Mouse (Mus musculus): Measurements from ENCODE around the gene Myo18b. TPM values are rescaled to one million over a fixed set of nuclear protein-coding genes. Genes with fewer than 3 reads are reported as not detected.

Gene Myo18b
- polyA plus RNA-seq, 1 experiment from 2014 or later = 0.65 TPM

DNA sequence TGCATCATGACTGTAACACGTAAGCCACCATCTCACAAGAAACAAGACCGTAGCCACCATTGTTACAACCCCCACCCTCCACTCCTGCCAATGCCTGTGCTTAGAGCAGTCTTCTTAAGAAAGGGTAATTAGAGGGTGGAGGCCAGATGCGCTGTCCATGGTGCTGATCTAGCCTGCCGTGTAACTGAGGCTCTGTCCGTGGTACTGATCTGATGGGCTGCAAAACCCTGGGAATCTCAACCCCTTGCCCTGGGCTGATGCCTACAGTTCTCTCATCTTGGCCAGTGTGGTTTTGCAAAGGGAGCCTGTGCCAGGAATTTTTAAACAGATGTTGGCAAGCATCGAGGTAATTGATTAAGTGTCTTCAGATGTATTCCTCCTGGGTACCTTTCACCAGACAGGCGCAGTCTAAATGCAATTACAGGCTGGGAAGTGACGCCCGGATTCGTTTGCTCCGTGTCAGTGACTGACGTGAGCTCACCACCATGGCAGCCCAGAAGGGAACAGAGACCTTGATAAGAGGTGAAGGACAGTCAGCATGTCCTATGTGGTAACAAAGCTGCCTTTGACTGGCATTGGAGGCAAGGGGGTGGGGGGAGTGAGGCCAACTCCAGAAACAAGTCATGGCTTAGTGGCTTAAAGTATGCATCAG lies 177.4 kb downstream of the Myo18b start:
- Histone ChIP-seq H3K9ac (no peak overlapping the region), H3K9me3 (replicated peaks) (no peaks in the 10 kb centered on the region), H3K4me1 (peaks cover 10% of the 10 kb centered on the region), H3K4me2 (peak overlapping the region; percentile 10; the same call in 1 of the 2 replicates), H3K27ac (no peak overlapping the region), H3K27me3 (0 out of 2 replicates have a peak, but pooled peaks cover 6% of the 10 kb centered on the region), H3K36me3 (ENCODE audit: poor library complexity, severe bottlenecking) (no peaks in the 10 kb centered on the region), H3K4me3 (no peak overlapping the region)
- 36% methylated on average over 12 of the region's 12 CpGs for WGBS
- ATAC-seq = no peak

DNA sequence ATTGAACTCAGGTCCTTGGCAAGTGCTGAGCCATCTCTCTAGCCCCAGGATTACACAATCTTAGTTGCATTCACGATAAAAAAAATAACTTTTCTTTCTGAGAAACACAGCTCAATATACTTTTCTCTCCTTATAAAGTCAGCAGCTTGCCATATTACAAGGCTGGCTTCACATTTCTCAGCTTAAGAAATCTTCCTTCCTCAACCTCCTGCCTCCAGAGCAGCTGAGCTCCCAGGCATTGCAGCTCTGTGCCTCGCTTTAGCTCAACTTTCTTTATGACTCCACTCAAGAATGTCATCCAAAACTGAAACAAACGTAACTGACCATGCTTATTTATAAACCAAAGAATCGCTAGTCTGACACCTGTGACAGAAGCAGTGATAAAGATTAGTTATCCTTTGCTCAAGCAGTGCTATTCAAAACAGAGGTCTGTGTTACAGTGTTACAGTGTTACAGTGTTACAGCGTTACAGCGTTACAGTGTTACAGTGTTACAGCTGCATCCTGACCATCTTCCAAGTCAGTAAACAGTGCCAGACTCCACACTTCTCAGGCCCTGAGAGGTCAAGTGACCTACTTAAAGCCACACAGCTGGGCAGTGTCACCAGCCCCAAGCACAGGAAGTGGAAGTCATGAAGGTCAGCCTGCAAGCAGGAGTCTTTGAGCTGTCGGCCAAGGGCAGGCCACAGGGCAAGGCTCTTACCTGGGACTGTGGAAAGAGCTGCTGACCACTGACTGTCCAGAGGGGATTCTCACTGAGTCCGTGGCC lies 181.3 kb downstream of the Myo18b start:
- Histone ChIP-seq H3K4me3 (no peak overlapping the region), H3K36me3 (ENCODE audit: poor library complexity, severe bottlenecking) (no peaks in the 10 kb centered on the region), H3K9ac (no peak overlapping the region), H3K4me1 (peaks cover 10% of the 10 kb centered on the region), H3K27me3 (0 out of 2 replicates have a peak, but pooled peaks cover 3% of the 10 kb centered on the region), H3K27ac (no peak overlapping the region), H3K4me2 (no peak overlapping the region), H3K9me3 (replicated peaks) (no peaks in the 10 kb centered on the region)
- ATAC-seq = no peak
- WGBS = 76% methylated on average over 8 of the region's 8 CpGs

DNA sequence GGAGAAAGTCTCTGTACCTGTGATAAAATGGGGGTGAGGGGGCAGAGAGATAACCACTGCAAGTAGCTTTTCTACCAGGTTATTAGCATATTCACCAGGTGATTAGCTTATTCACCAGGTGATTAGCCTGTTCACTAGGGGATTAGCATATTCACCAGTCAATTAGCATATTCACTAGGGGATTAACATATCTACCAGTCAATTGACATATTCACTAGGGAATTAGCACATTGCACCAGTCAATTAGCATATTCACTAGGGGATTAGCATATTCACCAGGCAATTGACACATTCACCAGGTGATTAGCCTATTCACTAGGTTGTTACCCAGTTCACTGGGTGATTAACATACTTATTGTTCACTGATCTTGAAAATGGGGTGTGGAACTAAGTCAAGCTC lies 186.3 kb downstream of the Myo18b start:
- H3K27ac ChIP-seq = no peak overlapping the region
- H3K4me3 ChIP-seq = no peak overlapping the region
- H3K4me1 ChIP-seq = no peaks in the 10 kb centered on the region
- H3K9me3 ChIP-seq (replicated peaks) = no peaks in the 10 kb centered on the region
- no peaks in the 10 kb centered on the region for H3K27me3 ChIP-seq
- no peaks in the 10 kb centered on the region for H3K36me3 ChIP-seq (ENCODE audit: poor library complexity, severe bottlenecking)
- ATAC-seq = no peak
- no peak overlapping the region for H3K4me2 ChIP-seq
- H3K9ac ChIP-seq = no peak overlapping the region

DNA sequence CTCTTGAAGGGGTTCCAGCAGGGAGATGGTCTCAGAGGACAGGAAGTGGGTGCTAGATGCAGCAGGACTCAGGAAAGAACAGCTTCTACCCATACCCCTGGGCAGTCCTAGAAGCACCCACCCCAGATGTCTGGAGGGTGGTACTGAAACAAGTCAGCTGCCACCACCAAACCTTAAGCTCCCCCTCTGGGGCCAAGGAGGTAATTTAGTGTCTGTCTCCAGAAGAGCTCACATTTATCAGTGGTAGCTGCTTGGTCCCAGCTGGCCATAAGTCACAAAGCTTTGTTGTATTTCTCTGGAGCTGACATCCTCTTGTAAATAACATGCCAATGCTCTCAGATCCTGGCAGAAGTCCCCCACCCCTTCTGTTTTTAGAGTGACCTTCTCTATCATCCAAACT lies 187.7 kb downstream of the Myo18b start:
- no peak for ATAC-seq
- Histone ChIP-seq H3K27ac (no peak overlapping the region), H3K9ac (no peak overlapping the region), H3K27me3 (no peaks in the 10 kb centered on the region), H3K4me1 (no peaks in the 10 kb centered on the region), H3K9me3 (replicated peaks) (no peaks in the 10 kb centered on the region), H3K4me3 (no peak overlapping the region), H3K36me3 (ENCODE audit: poor library complexity, severe bottlenecking) (no peaks in the 10 kb centered on the region), H3K4me2 (no peak overlapping the region)

DNA sequence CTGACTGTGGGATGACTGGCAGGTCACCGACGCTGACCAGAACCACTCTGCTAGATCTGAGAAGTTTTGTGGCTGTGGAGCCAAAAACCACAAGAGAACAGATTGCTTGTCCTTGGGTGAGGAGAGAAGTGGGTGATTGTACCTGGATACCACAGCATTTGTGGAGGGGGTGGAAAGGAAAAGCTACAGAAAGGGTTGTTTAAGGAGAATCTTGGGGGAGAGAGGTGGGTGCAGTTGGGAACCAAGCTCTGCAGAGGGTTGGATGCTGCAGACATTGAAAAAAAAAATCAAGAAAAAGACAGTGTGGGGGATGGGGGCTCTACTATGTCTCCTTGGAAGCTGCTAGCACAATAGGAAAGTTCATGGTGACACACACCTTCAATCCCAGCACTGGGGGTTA lies 188.7 kb downstream of the Myo18b start:
- H3K27me3 ChIP-seq = no peaks in the 10 kb centered on the region
- no peaks in the 10 kb centered on the region for H3K9me3 ChIP-seq (replicated peaks)
- 82% methylated on average over 2 of the region's 2 CpGs for WGBS
- no peak overlapping the region for H3K9ac ChIP-seq
- no peak overlapping the region for H3K4me3 ChIP-seq
- H3K4me1 ChIP-seq = no peaks in the 10 kb centered on the region
- H3K4me2 ChIP-seq = no peak overlapping the region
- H3K27ac ChIP-seq = no peak overlapping the region
- ATAC-seq = no peak
- no peaks in the 10 kb centered on the region for H3K36me3 ChIP-seq (ENCODE audit: poor library complexity, severe bottlenecking)

DNA sequence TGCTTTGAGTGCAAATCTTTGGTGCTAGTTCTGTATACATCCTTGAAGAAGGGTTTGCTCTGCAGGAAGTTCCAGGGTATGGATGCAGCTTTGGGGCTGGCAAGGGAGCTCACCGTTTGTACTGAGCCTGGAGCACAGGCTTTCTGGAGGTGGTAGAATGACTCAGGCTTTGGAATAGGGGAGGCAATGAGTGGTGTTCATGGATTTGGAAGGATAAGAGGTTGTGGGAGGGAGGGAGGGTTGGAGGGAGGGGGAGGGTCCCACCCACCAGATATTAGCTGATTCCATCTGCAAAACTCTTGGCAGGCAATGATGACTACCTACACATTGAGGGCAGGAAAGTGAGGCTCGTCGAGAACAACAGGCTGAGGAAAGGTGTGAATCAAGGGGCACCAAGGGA lies 195.4 kb downstream of the Myo18b start:
- Histone ChIP-seq H3K9ac (no peak overlapping the region), H3K36me3 (ENCODE audit: poor library complexity, severe bottlenecking) (no peaks in the 10 kb centered on the region), H3K9me3 (replicated peaks) (no peaks in the 10 kb centered on the region), H3K27me3 (no peaks in the 10 kb centered on the region), H3K27ac (no peak overlapping the region), H3K4me3 (no peak overlapping the region), H3K4me2 (no peak overlapping the region), H3K4me1 (no peaks in the 10 kb centered on the region)
- WGBS = 87% methylated on average over 3 of the region's 3 CpGs
- ATAC-seq = no peak

DNA sequence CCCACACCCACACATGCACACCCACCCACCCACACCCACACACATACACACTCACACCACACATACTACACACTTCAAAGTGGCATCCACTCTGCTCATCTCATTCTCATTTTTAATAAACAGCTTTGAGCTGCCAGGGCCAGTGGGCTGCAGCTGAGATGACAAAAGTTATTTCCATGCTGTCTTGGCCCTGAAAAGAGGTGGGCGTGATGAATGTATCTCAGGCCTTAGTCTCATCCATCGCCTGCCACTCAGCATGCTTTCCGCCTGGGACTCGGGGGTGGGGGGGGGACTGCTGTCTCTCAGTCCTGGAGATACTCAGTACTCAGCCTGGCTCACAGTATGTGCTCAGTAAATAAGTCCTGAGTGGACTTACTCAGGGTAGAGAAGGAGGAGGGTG lies 199.5 kb downstream of the Myo18b start:
- no peak for ATAC-seq
- WGBS = 84% methylated on average over 4 of the region's 4 CpGs
- no peak overlapping the region for H3K4me2 ChIP-seq
- H3K4me1 ChIP-seq = 0 out of 2 replicates have a peak, but pooled peaks cover 8% of the 10 kb centered on the region
- no peak overlapping the region for H3K4me3 ChIP-seq
- no peaks in the 10 kb centered on the region for H3K27me3 ChIP-seq
- no peak overlapping the region for H3K27ac ChIP-seq
- H3K9me3 ChIP-seq (replicated peaks) = no peaks in the 10 kb centered on the region
- H3K9ac ChIP-seq = no peak overlapping the region
- no peaks in the 10 kb centered on the region for H3K36me3 ChIP-seq (ENCODE audit: poor library complexity, severe bottlenecking)

DNA sequence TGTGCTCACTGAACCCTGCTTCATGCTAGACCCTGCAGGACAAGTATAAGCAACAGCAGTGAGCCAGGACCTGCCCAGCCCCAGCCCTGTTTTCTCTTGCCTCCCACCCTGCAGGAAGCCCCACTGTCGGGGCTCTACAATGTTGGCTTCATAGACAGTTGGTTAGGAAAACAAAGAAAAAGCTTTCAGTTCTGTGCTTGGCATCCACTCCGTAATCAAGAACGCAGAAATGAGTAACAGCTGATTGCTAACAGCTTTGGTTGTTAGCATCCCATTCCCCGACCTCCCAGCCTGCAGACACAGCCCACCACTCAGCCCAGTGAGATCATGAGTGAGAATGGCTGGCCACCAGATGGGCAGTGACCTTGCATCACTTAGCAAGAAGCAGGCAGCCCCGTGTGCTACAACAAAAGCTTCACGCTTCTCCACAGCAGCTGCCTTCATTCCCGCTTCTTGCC lies 200.9 kb downstream of the Myo18b start:
- WGBS = 61% methylated on average over 7 of the region's 7 CpGs
- 0 out of 2 replicates have a peak, but pooled peaks cover 8% of the 10 kb centered on the region for H3K4me1 ChIP-seq
- no peak overlapping the region for H3K9ac ChIP-seq
- no peaks in the 10 kb centered on the region for H3K36me3 ChIP-seq (ENCODE audit: poor library complexity, severe bottlenecking)
- H3K4me2 ChIP-seq = no peak overlapping the region
- no peak overlapping the region for H3K4me3 ChIP-seq
- ATAC-seq = no peak
- H3K27me3 ChIP-seq = no peaks in the 10 kb centered on the region
- no peaks in the 10 kb centered on the region for H3K9me3 ChIP-seq (replicated peaks)
- peak overlapping the region; percentile 52; the same call in 1 of the 2 replicates for H3K27ac ChIP-seq

DNA sequence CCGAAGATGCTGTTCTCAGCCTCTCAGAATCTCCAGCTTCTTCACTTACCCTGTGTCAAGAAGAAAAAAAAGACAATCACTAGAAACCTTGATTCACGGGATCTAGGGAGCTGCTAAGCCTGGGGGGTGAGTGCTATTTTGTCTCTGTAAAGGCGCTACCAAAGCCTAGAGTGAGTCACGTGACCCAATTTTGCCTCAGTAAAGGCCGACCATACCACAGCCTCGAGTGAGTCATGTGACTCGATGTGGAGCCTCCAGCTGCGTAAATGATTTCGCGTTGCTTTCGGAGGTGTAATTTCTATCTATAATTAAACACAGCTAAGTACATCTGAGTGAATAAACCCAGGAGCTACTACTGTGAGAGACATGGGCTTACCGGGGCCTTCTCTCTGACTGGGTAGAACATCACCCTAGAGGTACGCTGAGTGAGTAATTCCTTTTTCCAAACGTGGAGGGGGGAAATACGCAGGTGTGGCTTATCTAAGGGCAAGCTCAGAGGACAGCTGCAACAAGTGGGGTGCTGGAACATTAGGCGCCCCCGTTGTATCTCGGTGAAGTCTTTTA lies 202.8 kb downstream of the Myo18b start:
- Histone ChIP-seq H3K9ac (no peak overlapping the region), H3K36me3 (ENCODE audit: poor library complexity, severe bottlenecking) (no peaks in the 10 kb centered on the region), H3K27ac (peak overlapping the region; percentile 45; the same call in 1 of the 2 replicates), H3K27me3 (no peaks in the 10 kb centered on the region), H3K4me2 (no peak overlapping the region), H3K4me3 (no peak overlapping the region), H3K9me3 (replicated peaks) (no peaks in the 10 kb centered on the region), H3K4me1 (0 out of 2 replicates have a peak, but pooled peaks cover 8% of the 10 kb centered on the region)
- ATAC-seq = no peak; the same call in 1 of the 2 replicates
- 79% methylated on average over 18 of the region's 18 CpGs for WGBS

DNA sequence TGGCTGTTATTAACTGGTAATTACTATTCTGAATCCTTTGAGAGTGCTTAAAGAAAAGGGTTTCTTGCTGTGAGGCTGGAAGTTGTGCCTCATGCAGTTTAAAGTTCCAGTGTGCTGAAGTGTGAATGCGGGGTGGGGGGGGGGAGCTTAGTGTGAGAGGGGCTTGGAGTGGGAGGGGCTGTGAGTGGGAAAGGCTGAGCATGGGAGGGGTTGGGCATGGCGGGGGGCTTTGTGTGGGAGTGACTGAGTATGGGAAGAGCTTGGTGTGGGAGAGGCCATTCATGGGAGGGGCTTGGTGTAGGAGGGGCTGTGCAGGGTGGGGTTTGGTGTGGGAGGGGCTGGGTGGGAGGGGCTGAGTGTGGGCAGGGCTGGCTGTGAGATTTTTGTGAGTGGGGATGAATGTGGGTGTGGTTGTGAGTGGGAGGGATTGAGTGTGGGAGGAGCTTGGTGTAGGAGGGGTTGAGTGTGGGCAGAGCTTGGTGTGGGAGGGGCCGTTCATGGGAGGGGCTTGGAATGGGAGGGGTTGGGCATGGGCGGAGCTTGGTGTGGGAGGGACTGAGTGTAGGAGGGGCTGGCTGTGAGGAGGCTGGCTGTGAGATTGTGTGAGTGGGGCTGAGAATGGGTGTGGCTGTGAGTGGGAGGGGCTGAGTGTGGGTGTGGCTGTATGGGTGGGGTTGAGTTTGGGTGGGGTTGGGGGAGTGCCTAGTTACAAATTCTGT lies 208.9 kb downstream of the Myo18b start:
- no peak overlapping the region for H3K9ac ChIP-seq
- no peak overlapping the region for H3K4me3 ChIP-seq
- H3K4me2 ChIP-seq = no peak overlapping the region
- no peaks in the 10 kb centered on the region for H3K36me3 ChIP-seq (ENCODE audit: poor library complexity, severe bottlenecking)
- H3K4me1 ChIP-seq = peaks cover 7% of the 10 kb centered on the region
- peaks cover 3% of the 10 kb centered on the region; the same call in 1 of the 2 replicates for H3K27me3 ChIP-seq
- H3K9me3 ChIP-seq (replicated peaks) = no peaks in the 10 kb centered on the region
- ATAC-seq = peak; percentile 33; the same call in 1 of the 2 replicates
- WGBS = 43% methylated on average over 4 of the region's 4 CpGs
- H3K27ac ChIP-seq = no peak overlapping the region

DNA sequence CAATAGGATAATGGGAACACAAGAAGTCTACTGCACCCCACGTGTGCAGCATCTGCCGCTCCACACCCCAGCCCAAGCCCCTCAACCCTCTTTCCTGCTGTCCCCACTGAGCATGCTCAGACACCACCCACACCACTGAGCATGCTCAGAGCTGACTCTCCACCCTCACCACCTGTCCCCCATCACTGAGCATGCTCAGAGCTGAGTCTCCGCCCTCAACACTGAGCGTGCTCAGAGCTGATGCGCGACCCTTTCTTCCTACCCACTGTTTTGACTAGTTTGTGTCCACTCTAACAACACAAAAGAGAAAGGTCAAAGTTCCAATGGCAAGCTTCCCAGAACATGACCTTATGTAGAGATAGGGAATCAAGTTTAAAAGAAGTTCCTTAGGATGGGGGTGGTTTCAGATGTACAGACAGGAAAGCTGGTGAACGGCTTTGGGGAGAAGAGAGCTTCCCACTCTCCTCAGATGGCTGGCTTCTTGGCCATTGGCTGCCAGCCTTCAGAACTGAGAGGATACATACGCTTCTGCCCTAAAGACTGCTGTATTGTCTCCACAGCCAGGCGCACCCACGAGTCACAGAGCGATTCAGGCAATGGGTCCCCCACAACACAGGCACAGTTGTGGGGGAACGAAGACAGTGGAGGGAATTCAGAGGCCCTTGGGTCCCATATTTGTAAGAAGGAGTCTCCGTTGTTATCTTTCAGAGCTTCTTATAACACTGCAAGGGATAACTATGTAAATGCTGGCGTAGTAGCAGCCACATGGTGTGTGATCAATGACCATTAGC lies 209.7 kb downstream of the Myo18b start:
- Histone ChIP-seq H3K27ac (no peak overlapping the region), H3K4me2 (no peak overlapping the region), H3K4me3 (no peak overlapping the region), H3K4me1 (peaks cover 7% of the 10 kb centered on the region), H3K27me3 (peaks cover 3% of the 10 kb centered on the region; the same call in 1 of the 2 replicates), H3K36me3 (ENCODE audit: poor library complexity, severe bottlenecking) (no peaks in the 10 kb centered on the region), H3K9me3 (replicated peaks) (no peaks in the 10 kb centered on the region), H3K9ac (no peak overlapping the region)
- no peak; the same call in 1 of the 2 replicates for ATAC-seq
- 52% methylated on average over 14 of the region's 14 CpGs for WGBS

Measured in forebrain, embryonic 13.5 days (tissue).